Mouse (Mus musculus) liver, embryonic 12.5 days (tissue): ENCODE results near the gene Nln. TPM values are rescaled to one million over a fixed set of nuclear protein-coding genes. Genes with fewer than 3 reads are reported as not detected.

ENCODE experiments used
- ATAC-seq: fragments of 200-750 bp; cut with Nextera tagmentation; 2 replicates; pipeline ENCODE4 v1.8.0; 2017; ENCODE audit warnings: moderate number of reproducible peaks, mild to moderate bottlenecking, moderate library complexity
- H3K27ac ChIP-seq: fragments of 300-500 bp; sonication (generic); 2 replicates; pipeline ENCODE4 v1.5.1; 2016; ENCODE audit warnings: mild to moderate bottlenecking
- H3K27me3 ChIP-seq: fragments of 300-500 bp; sonication (generic); replicated peaks from 2 replicates; pipeline ENCODE4 v1.6.1; 2016; ENCODE audit warnings: mild to moderate bottlenecking, moderate library complexity
- H3K36me3 ChIP-seq: fragments of 300-500 bp; sonication (generic); 2 replicates; pipeline ENCODE4 v1.6.1; 2016; ENCODE audit warnings: mild to moderate bottlenecking, moderate library complexity
- H3K4me1 ChIP-seq: fragments of 300-500 bp; sonication (generic); 2 replicates; pipeline ENCODE4 v1.6.1; 2016
- H3K4me2 ChIP-seq: fragments of 300-500 bp; sonication (generic); 2 replicates; pipeline ENCODE4 v1.6.1; 2016; ENCODE audit warnings: mild to moderate bottlenecking, moderate library complexity
- H3K4me3 ChIP-seq: fragments of 300-500 bp; sonication (generic); 2 replicates; pipeline ENCODE4 v1.5.1; 2016; ENCODE audit warnings: mild to moderate bottlenecking, moderate library complexity
- H3K9ac ChIP-seq: fragments of 300-500 bp; sonication (generic); 2 replicates; pipeline ENCODE4 v1.6.1; 2016; ENCODE audit warnings: mild to moderate bottlenecking, moderate library complexity
- H3K9me3 ChIP-seq: fragments of 300-500 bp; sonication (generic); replicated peaks from 2 replicates; pipeline ENCODE4 v1.6.1; 2016; ENCODE audit warnings: mild to moderate bottlenecking, moderate library complexity
- WGBS: fragments of 180-500 bp; shearing (Covaris S2); methylation state at CpG from one replicate; pipeline ENCODE4 v1.1.7; 2016; ENCODE audit not compliant: insufficient replicate concordance; 5-methylcytosine and 5-hydroxymethylcytosine counted together
- polyA plus RNA-seq: library from polyadenylated mRNA; unstranded; fragments of >200 nt; fragmentation: Nextera tagmentation; extraction: Ambion mirVana; gene quantifications from 2 replicates; pipeline ENCODE4 v1.2.1, GENCODE M21; 2016

The Nln gene
- polyA plus RNA-seq, 1 experiment from 2014 or later, result 13.1 TPM

DNA sequence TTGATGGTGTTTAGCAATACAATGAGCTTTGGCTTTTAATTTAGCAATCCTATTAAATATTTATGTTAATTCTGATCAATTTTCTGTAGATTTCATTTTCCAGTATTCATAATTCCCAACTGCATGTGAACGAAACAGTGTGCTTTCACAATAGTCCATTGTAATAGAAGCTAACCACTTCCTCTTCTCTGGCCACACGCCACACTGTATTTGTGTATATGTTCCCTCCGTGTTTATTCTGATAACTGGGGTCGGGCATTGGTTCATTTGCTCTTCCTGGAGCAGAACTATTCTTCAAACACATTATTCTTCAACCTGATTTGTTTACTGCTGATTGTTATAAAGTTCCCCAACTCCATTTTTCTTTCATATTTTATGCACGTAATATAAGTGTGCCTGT lies 135.4 kb downstream of the Nln start:
- no peaks in the 10 kb centered on the region for H3K4me1 ChIP-seq
- no peaks in the 10 kb centered on the region for H3K27me3 ChIP-seq
- no peak overlapping the region for H3K4me2 ChIP-seq
- no peak overlapping the region for H3K9ac ChIP-seq
- no peak overlapping the region for H3K4me3 ChIP-seq
- WGBS, result 23% methylated on average over 5 of the region's 5 CpGs
- no peak for ATAC-seq
- H3K27ac ChIP-seq, result no peak overlapping the region
- H3K9me3 ChIP-seq, result no peaks in the 10 kb centered on the region
- H3K36me3 ChIP-seq, result no peaks in the 10 kb centered on the region

Other genes with a start within 250 kb of the Nln start
- 9.2 TPM in 2 replicates for gene Erbin, start 189.1 kb downstream of the Nln start, polyA plus RNA-seq
- 1.1 TPM in 2 replicates for gene Sgtb, start 127 bp upstream of the Nln start, polyA plus RNA-seq
- 39.5 and 42.6 TPM in 2 replicates for gene Trappc13, start 68.9 kb upstream of the Nln start, polyA plus RNA-seq
- 10.6 and 11.4 TPM in 2 replicates for gene Trim23, start 69.2 kb upstream of the Nln start, polyA plus RNA-seq
- 89.2 and 94.6 TPM in 2 replicates for gene Cenpk, start 119.0 kb upstream of the Nln start, polyA plus RNA-seq
- gene Ppwd1, start 119.2 kb upstream of the Nln start, polyA plus RNA-seq, result 12.7 and 12.9 TPM in 2 replicates
- gene Adamts6, start 178.2 kb upstream of the Nln start, polyA plus RNA-seq, result 0.25 and 0.31 TPM in 2 replicates